Mouse (Mus musculus): ENCODE data around the gene Mcts1. TPM values are rescaled to one million over a fixed set of nuclear protein-coding genes. Genes with fewer than 3 reads are reported as not detected.

Gene Mcts1
- total RNA-seq, 2 experiments from 2014 or later, result 64.8 to 70.4 TPM

DNA sequence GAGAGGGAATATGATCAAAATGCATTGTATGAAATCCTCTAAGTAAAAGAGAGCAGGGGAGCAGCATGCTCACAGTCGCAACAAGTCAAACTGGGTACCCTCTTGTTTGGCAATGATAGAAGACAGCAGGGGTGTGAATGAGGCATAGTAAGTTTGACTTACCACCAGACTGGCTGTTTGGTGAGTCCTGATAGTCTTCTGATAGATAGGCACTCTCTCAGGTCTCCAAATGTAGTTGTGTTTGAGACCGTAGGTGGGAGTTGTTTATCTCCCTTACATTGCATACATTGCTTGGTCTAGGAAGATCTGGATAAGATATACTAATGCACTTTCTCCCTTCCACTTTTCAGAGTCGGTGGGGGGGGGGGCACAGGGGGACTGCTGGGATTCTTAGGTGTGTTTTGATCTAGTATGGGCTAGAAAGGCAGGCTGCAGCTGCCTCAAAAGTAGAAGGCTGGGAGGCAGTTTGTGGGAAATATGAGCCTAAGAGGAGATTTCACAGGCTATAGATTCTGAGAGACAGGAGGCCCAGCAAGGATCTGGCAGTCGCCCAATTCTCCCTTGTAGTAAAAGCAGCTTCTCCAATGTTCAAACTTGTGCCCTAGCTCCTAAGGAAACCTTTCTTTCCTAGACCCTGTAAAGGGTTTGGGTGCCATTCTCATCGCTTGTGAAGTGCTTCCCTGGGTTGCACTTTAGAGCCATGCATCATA is 7.0 kb upstream of the Mcts1 start:
- DNase-seq (ENCODE audit: extremely low spot score in 1 of 2, low spot score in 2 of 2), result no peak
- H3K4me3 ChIP-seq, result no peak overlapping the region
- H3K27ac ChIP-seq, result no peak overlapping the region
- intact Hi-C loops (cut with DNase I), result no loop called here
- no peak for TF ChIP-seq CTCF (IDR thresholded peaks at IDR 0.05)

GRCm38 (mm10) chrX:38600995-38601369 is 604 bp downstream of the Mcts1 start:
- Histone ChIP-seq H3K4me3 (peak overlapping the region; percentile 53), H3K27ac (peak overlapping the region; percentile 86)
- intact Hi-C loops (cut with DNase I), result loop anchor here (1.0 kb wide), 2 partner anchors 33 to 37 kb away; no protein-coding TSS in a partner anchor
- peak; percentile 11 to 12 for DNase-seq (ENCODE audit: extremely low spot score in 1 of 2, low spot score in 2 of 2)
- TF ChIP-seq CTCF (IDR thresholded peaks at IDR 0.05), result no peak

DNA sequence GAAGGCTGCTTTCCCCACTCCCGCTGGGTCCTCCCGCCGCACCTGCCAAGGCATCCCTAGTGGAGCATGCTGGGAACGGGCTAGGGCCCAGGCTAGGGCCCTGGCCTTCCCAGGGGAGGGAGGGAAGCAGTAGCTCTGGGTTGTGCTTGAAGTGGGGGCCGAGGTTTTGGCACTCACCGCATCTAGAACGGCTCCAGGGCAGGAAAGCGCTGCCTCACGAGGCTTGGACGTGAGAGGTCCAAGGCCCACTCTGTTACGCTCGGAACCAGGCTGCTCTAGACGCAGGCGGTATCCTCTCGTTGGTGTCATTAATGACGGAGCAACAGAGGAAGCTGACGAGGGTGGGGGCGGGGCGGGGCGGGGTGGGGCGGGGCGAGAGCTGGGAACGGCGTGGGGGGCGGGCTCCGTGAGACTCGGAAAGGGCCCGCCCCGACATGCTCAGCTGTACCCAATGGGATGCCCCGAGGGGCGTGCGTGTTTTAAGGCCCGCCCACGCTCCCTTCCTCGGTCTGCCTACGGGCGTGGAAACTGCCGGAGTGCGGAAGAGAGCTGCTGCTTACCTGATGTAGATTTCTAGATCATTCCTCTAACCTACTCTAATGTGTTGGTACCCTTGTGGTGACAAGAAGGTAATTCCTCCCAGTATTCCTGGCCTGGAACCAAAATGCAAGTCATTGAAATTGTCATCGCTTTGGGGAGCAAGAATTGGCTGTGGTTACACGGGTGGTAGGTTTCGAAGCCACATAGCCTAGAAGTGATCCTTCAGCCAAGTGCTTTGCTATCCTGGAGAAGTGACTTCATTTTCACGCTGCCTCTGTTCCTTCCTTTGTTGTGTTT is 34.6 kb downstream of the Mcts1 start, which contains the start of gene C1galt1c1:
Gene C1galt1c1 (minus strand): TSS at position 287 of the 837 bp plus-strand sequence.
- TF ChIP-seq CTCF (IDR thresholded peaks at IDR 0.05), result peak; percentile 4; the same call in 1 of the 2 replicates

DNA sequence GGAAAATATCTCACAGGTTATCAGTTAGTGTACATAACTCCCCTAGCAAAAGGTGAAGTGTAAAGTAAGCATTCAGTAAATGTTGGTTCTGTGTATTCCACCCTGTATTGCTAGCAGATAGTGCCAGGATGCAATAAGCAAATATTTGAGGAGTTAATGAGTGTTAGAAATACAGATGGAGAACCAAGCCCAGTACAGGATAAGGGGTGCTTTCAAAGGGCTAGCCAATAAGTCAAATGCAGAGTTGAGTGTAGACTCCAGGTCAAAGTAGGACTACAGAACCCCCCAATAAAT is 35.2 kb downstream of the Mcts1 start:
- DNase-seq (ENCODE audit: extremely low spot score in 1 of 2, low spot score in 2 of 2), result no peak
- Histone ChIP-seq H3K4me3 (peak overlapping the region; percentile 42), H3K27ac (peak overlapping the region; percentile 66)
- TF ChIP-seq CTCF (IDR thresholded peaks at IDR 0.05), result no peak
- intact Hi-C loops (cut with DNase I), result loop anchor here (2.0 kb wide), 1 partner anchor 71 kb away; no protein-coding TSS in a partner anchor

More for the DNA sequence above, 34.6 kb downstream of the Mcts1 start, which contains the start of gene C1galt1c1:
- Histone ChIP-seq H3K4me3 (peak within 1 kb of the TSS; percentile 59), H3K27ac (peak within 1 kb of the TSS; percentile 87)
- intact Hi-C loops (cut with DNase I), result loop anchor here (1.0 to 2.0 kb wide), 2 partner anchors 35 to 70 kb away; partner anchors contain the start of gene Mcts1
- peak; percentile 83 to 90 for DNase-seq (ENCODE audit: extremely low spot score in 1 of 2, low spot score in 2 of 2)

- Histone ChIP-seq H3K4me3 (no peak overlapping the region), H3K27ac (no peak overlapping the region)
- no peak for DNase-seq (ENCODE audit: extremely low spot score in 1 of 2, low spot score in 2 of 2)
- intact Hi-C loops (cut with DNase I), result no loop called here
- TF ChIP-seq CTCF (IDR thresholded peaks at IDR 0.05), result no peak
Observed at GRCm38 (mm10) chrX:38641435-38641834, 41.1 kb downstream of the Mcts1 start.

GRCm38 (mm10) chrX:38642183-38642582 is 41.8 kb downstream of the Mcts1 start:
- intact Hi-C loops (cut with DNase I), result no loop called here
- Histone ChIP-seq H3K27ac (no peak overlapping the region), H3K4me3 (no peak overlapping the region)
- DNase-seq (ENCODE audit: extremely low spot score in 1 of 2, low spot score in 2 of 2), result no peak
- no peak for TF ChIP-seq CTCF (IDR thresholded peaks at IDR 0.05)

DNA sequence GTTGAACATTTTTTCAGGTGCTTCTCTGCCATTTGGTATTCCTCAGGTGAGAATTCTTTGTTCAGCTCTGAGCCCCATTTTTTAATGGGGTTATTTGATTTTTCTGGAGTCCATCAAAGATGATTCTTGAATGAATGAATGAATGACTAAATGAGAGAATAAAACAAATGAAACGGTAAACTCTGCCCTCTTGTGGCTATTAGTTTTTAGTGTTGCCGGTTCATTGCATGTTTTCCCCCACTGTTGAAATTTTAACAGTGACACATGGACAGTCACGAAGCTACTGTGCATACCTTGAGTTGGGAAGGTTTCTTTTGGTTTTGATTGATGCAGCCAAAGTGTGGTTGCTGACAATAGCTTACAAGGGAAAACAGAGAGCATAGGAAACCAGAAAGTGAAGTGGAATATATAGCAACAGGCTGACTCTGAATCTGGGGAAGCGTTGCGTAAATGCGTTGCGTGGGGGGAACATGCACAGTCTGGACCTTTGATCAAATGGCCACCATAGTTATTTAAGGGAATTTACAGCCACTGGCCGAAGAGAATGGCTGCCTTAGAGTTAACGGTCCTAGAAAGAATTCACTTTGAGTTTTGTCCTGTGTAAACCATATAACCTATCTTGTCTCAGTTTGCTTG is 50.1 kb downstream of the Mcts1 start:
- no peak overlapping the region for H3K27ac ChIP-seq
- no peak for DNase-seq (ENCODE audit: extremely low spot score in 1 of 2, low spot score in 2 of 2)
- TF ChIP-seq CTCF (IDR thresholded peaks at IDR 0.05), result peak; percentile 8
- no peak overlapping the region for H3K4me3 ChIP-seq
- intact Hi-C loops (cut with DNase I), result loop anchor here (5.0 kb wide), 1 partner anchor 133 kb away; no protein-coding TSS in a partner anchor

DNA sequence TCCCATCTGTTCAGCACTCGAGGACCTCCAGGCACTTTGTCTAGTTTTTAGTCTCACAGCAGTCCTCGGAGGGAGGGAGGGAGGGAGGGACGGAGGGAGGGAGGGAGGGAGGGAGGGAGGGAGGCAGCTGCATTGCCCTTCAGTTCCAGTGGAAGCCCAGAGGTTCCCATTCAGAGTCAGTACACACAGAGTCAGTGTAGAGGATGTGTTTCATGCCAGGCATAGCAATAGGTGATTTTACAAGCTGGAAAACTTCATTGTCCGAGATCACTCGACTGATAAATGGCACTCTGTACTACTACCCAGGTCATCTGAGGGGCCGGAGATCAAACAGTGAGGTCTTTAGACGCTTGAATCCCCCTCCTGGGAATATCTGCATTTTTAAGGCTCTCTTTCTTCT is 50.8 kb downstream of the Mcts1 start:
- DNase-seq (ENCODE audit: extremely low spot score in 1 of 2, low spot score in 2 of 2), result no peak
- Histone ChIP-seq H3K4me3 (no peak overlapping the region), H3K27ac (no peak overlapping the region)
- no peak for TF ChIP-seq CTCF (IDR thresholded peaks at IDR 0.05)
- intact Hi-C loops (cut with DNase I), result loop anchor here (5.0 kb wide), 1 partner anchor 134 kb away; no protein-coding TSS in a partner anchor

DNA sequence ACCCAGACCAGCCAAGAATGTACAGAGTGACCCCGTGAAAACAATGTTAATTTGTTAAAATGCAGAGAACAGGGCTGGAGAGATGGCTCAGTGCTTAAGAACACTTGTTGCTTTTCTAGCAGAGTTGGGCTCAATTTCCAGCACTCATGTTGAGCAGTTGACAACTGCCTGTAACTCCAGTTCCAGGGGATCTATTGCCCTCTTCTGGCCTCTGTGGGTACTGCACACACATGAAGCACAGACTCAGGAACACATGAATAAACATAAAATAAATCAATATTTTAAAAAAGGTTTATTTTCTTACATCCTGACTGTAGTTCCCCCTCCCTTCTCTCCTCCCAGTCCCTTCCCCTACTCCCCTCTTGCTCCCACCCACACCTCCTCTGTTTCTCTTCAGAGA is 52.8 kb downstream of the Mcts1 start:
- Histone ChIP-seq H3K27ac (no peak overlapping the region), H3K4me3 (no peak overlapping the region)
- no peak; the same call in 1 of the 2 replicates for TF ChIP-seq CTCF (IDR thresholded peaks at IDR 0.05)
- DNase-seq (ENCODE audit: extremely low spot score in 1 of 2, low spot score in 2 of 2), result no peak
- intact Hi-C loops (cut with DNase I), result loop anchor here (5.0 kb wide), 1 partner anchor 136 kb away; no protein-coding TSS in a partner anchor

DNA sequence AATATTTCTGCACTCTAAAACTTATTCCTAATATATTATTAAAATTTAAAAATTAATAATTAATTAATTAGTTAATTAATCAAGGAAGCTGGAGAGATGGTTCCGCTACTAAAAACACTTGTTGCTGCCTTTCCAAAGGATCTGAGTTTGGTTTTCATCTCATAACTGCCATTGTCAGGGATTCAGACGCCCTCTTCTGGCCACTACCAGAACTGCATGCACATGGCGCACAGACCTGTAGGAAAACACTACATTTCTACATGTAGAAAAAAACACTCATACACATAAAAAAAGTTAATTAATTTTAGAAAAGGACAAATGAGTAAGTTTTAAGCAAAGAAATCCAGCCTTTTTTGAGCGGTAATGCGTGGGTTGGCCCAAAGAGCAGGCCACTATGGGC is 54.3 kb downstream of the Mcts1 start:
- peak; percentile 38 for TF ChIP-seq CTCF (IDR thresholded peaks at IDR 0.05)
- Histone ChIP-seq H3K27ac (no peak overlapping the region), H3K4me3 (no peak overlapping the region)
- intact Hi-C loops (cut with DNase I), result loop anchor here (5.0 kb wide), 1 partner anchor 137 kb away; no protein-coding TSS in a partner anchor
- no peak for DNase-seq (ENCODE audit: extremely low spot score in 1 of 2, low spot score in 2 of 2)

- no peak for TF ChIP-seq CTCF (IDR thresholded peaks at IDR 0.05)
- no peak overlapping the region for H3K27ac ChIP-seq
Observed at GRCm38 (mm10) chrX:38656206-38656883, 56.0 kb downstream of the Mcts1 start.

More at GRCm38 (mm10) chrX:38656206-38656883, 56.0 kb downstream of the Mcts1 start:
- intact Hi-C loops (cut with DNase I), result no loop called here
- no peak for DNase-seq (ENCODE audit: extremely low spot score in 1 of 2, low spot score in 2 of 2)
- no peak overlapping the region for H3K4me3 ChIP-seq

Other genes with a start within 250 kb of the Mcts1 start
- 10 to 100 TPM; 66.9 to 75.4 TPM for gene Lamp2, start 144.1 kb upstream of the Mcts1 start, total RNA-seq (2021)
- gene Cul4b, start 24.4 kb upstream of the Mcts1 start, total RNA-seq (2021), result 10 to 100 TPM; 33.9 to 36.8 TPM
- 10 to 100 TPM; 24.9 to 25.2 TPM for gene C1galt1c1, start 34.5 kb downstream of the Mcts1 start, total RNA-seq (2021)
- gene 6030498E09Rik, start 172.1 kb downstream of the Mcts1 start, total RNA-seq (2021), result not detected

All from left cerebral cortex, adult 2 months (tissue).